Mouse (Mus musculus) cortical plate, adult 2 months (tissue): ENCODE data around the gene Lhfp. TPM values are rescaled to one million over a fixed set of nuclear protein-coding genes. Genes with fewer than 3 reads are reported as not detected.

Experiments
- H3K27ac ChIP-seq: fragments of 200-500 bp; 2 replicates; pipeline ENCODE4 v1.5.1; 2012; ENCODE audit warnings: low read length, control low read depth, inconsistent platforms; ENCODE audit not compliant: insufficient read depth
- H3K4me1 ChIP-seq: fragments of 200-500 bp; 2 replicates; pipeline ENCODE4 v1.6.1; 2011; ENCODE audit warnings: low read length; ENCODE audit not compliant: control insufficient read depth, insufficient read depth
- H3K4me3 ChIP-seq: fragments of 200-500 bp; 2 replicates; pipeline ENCODE4 v1.5.1; 2011; ENCODE audit warnings: mild to moderate bottlenecking, low read length, control low read depth; ENCODE audit not compliant: insufficient read depth
- CTCF ChIP-seq: fragments of 200-500 bp; IDR thresholded peaks from 2 replicates; pipeline ENCODE4 v1.5.1; 2011; ENCODE audit warnings: mild to moderate bottlenecking, control low read depth, low read length; ENCODE audit not compliant: insufficient read depth; ENCODE audit errors: extremely low read depth
- POLR2A ChIP-seq: fragments of 200-500 bp; IDR thresholded peaks from 2 replicates; pipeline ENCODE4 v1.6.1; 2011; ENCODE audit warnings: mild to moderate bottlenecking, low read length, control low read depth; ENCODE audit not compliant: insufficient read depth; ENCODE audit errors: extremely low read depth
- polyA plus RNA-seq: library from polyadenylated mRNA; depleted of rRNA; stranded (reverse); fragments of >200 nt; gene quantifications from 2 replicates; pipeline ENCODE4 v1.2.3, GENCODE M21; 2012

Gene Lhfp
- polyA plus RNA-seq, 1 experiment, result 35.1 TPM

DNA sequence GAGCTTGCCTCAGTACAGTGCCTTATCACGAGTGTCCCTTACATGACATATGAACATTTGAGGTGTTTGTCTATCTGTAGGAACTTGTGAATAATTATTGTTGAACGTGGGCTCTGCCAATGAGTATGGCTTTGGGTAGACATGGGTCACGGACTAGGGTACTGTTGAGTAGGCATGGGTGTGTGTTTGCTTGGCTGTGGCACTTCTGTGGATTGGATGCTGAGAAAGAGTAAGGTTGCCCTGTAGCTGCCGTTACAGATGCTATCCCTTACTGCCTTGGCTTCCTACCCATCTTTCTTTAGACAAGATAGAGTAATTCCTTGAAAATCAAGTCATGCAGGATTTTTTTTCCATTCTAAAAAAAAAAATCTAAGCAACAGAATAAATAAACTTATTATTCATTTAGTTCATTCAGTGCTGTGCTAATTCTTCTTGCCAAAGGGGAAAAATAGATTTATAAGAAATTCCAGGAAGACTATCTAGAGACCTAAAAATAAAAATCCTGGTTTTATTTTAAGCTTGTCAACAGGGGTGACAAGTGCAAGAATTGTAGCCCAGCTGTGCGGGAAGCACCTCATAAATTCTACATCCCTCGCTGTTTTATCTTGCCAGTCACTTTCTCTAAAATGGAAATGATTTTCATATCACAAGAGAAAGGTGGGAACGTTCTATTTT, 45.3 kb downstream of the Lhfp start:
- no peak overlapping the region for H3K27ac ChIP-seq
- TF ChIP-seq POLR2A (no peak), CTCF (no peak)
- peaks cover 4% of the 10 kb centered on the region; the same call in 1 of the 2 replicates for H3K4me1 ChIP-seq
- no peak overlapping the region for H3K4me3 ChIP-seq

DNA sequence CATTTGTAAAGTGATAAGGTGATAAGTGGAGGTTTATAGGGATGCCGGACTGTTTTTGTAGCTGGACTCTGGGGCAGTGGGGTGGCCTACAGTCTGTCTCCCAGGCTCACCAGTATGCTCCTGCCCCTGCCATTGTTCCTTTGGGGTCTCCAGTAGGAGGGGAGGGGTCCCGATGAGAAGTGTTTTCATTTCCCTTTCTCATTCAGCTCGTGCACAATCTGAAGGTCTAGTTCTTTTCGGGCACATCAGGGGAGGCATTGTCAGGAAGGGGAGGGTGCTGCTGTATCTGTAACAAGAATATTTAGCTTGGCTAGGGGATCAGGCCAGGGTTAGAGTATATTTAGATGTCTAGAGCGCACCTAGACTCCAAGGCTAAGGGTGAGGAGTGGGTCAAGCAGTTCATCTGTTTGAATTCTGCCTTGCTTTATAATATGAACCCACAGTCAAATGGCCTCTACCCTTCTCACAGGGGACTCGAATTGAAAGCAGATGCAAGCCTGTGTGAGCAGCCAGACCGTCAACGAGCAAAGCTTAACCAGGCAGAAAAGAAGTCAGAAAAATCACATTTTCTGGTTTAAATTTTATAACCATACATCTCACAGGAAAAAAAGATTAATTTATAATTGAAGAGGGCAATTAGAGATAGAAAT, 46.0 kb downstream of the Lhfp start:
- H3K27ac ChIP-seq, result no peak overlapping the region
- no peak overlapping the region for H3K4me3 ChIP-seq
- no peak for TF ChIP-seq POLR2A
- no peak for TF ChIP-seq CTCF
- peaks cover 2% of the 10 kb centered on the region; the same call in 1 of the 2 replicates for H3K4me1 ChIP-seq

DNA sequence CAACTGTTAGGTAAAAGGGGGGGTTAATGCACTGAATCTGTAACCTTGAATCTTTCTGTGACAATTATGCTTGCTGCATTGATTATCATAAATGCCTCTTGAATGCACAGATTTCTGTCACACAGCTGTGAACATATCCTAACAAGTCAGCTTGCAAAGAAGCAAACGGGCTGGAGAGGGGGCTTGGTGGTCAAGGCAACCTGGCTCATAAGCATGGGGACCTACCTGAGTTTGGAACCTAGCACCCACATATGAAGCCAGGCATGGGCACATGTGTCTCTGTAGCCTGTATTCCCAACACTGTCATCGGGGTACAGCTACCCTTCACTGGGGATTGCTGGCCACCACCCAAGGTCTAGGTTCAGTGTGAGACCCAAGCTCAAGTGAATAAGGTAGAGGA, 48.6 kb downstream of the Lhfp start:
- Histone ChIP-seq H3K4me3 (no peak overlapping the region), H3K4me1 (peaks cover 2% of the 10 kb centered on the region; the same call in 1 of the 2 replicates), H3K27ac (no peak overlapping the region)
- TF ChIP-seq CTCF (no peak), POLR2A (no peak)

DNA sequence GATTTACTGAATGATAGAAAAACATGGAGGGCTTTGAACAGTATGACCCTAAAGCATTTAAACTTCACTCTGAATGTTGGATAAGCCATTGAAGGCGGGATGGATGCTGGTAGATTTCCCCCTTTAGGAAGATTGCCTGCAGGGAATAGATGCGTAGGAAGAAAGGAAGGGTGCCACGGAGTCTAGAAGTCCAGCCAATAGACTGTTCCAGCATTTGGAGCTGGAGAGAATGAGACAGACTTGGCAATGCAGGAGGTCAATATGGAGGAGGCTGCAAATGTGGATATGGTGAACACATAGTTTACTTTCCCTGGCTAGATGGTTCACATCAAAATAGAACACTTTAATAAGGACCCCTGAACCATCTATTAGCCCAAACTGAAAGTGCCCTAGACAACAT, 58.9 kb downstream of the Lhfp start:
- TF ChIP-seq CTCF, result no peak
- no peak for TF ChIP-seq POLR2A
- Histone ChIP-seq H3K4me1 (no peaks in the 10 kb centered on the region; the same call in 1 of the 2 replicates), H3K27ac (no peak overlapping the region)

DNA sequence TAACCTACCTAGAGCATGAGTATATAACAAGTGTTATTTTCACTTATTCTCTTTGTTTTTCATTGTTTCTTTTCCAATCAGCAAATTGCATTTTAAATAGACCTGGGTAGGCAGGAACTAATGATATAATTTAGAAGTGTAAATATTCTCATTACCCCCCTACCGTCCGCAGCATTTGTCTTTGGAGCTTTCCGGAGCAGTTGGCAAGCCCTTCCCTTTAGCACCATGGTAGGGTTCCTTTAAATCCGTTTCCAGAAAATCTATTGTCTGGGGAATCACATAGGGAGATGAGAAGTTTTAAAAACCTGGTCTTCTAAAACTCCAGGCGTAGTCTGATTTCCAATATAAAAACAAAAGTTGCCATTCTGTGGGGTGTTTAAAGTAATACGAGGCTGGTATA, 59.5 kb downstream of the Lhfp start:
- TF ChIP-seq CTCF (no peak), POLR2A (no peak)

More for the DNA sequence above, 58.9 kb downstream of the Lhfp start:
- no peak overlapping the region for H3K4me3 ChIP-seq

DNA sequence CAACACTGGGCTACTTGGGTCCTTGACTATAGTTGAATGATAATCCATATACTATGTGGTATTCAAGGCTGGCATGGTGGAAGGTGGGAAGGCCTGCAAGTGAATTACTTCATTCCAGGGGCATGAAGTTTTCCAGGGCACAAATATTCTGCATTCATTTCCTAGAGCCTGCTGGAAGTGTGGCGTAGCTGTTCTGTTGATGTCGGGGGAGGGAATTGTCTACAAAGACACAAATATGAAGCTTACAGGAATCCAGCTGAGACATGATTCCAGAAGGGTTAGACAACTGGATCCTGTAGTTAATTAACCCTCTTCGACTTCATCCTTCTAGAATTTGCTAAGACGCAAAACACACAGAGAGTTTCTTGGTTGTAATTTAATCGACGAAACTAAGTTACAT, 60.4 kb downstream of the Lhfp start:
- H3K4me3 ChIP-seq, result no peak overlapping the region
- no peak for TF ChIP-seq POLR2A
- TF ChIP-seq CTCF, result no peak
- no peak overlapping the region for H3K27ac ChIP-seq
- no peaks in the 10 kb centered on the region; the same call in 1 of the 2 replicates for H3K4me1 ChIP-seq

More for the DNA sequence above, 59.5 kb downstream of the Lhfp start:
- Histone ChIP-seq H3K27ac (no peak overlapping the region), H3K4me3 (no peak overlapping the region), H3K4me1 (no peaks in the 10 kb centered on the region; the same call in 1 of the 2 replicates)

DNA sequence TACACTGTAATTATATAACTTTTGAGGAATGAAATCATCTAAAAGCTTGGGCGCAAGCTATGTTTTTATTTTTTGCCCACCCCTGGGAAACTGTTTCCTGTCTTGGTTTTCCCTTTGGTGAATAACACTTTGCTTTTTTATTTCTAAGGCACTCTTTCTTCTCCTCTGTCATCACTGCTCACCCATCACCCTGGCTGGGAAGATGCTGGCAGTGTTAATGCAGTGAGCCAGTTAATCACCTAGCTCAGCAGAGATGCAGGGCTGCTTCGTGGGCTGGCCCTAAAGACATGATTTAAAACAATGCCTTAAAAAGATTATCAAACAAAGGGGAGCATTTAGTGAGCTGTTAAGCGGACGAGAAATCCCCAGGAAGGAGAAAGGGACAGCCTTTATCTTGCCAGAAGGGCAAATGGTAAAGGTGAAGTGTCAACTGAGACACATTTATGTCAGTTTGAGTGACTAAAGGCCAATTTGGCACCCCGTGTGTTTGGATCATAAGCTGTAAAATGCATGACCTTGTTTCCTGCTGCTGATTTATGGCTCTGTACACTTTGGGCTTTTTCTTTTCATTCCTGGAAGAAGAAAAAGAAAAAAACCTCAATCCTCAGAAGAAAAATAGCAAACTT, 60.9 kb downstream of the Lhfp start:
- TF ChIP-seq CTCF (no peak), POLR2A (no peak)
- Histone ChIP-seq H3K27ac (no peak overlapping the region), H3K4me1 (no peaks in the 10 kb centered on the region; the same call in 1 of the 2 replicates), H3K4me3 (no peak overlapping the region)

DNA sequence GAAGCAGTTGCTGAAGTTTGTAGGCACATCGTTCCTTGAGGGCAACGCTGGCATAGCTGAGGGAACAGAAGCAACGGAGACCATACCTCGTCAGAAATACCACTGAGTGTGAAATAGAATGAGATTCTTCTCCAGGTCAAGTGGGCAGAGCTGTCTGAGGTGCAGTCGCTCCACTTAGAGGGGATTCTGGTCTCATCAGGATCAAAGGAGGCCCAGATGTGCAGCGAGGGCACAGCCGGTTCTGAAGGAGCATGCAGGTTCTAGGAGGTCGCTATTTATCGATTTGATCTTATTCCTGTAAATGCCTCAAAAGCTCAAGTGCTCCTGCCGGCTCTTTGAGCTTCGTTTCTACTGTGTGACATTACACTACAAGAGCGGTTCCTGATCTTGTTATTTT, 61.4 kb downstream of the Lhfp start:
- no peaks in the 10 kb centered on the region; the same call in 1 of the 2 replicates for H3K4me1 ChIP-seq
- no peak overlapping the region for H3K27ac ChIP-seq
- no peak overlapping the region for H3K4me3 ChIP-seq
- TF ChIP-seq POLR2A (no peak), CTCF (no peak)

DNA sequence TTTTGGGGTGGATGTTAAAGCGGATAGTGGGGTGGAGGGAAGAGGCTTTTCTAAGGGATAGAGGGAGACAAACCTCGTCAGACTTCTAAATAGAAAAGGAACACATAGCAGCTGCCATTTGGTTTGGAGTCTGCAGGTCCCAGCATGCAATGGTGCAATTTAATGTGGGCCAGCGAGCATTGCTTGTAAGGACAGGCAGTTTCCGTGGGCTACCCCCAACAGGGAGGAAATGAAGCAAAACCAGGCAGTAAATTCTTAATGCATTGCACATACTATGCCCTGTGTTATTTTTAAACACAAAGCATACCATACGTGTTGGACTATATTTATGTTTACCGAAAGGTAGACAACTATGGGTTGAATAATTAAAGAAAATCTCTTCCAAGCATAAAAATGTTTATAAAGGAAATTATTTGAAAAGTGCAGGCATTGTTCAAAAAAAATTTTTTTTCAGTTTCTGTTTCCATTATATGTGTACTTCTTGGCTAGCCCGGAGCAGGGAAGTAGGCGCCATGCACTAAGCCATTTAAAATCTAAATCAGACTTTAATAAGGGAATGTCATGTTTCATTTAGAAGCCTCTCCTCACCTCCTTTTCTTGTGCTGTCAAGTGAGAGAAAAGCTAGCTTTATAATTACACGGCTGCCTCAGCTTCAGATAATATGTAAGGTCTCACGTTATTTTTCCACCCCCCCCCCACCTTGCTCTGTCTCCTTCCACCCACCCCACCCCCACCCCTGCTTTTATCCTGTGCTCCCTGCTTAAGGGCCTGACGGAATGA, 67.5 kb downstream of the Lhfp start:
- Histone ChIP-seq H3K4me1 (no peaks in the 10 kb centered on the region), H3K4me3 (no peak overlapping the region), H3K27ac (no peak overlapping the region)
- no peak for TF ChIP-seq POLR2A
- TF ChIP-seq CTCF, result no peak
